Mouse (Mus musculus): ENCODE data around the gene Rap1gap2. TPM values are rescaled to one million over a fixed set of nuclear protein-coding genes. Genes with fewer than 3 reads are reported as not detected.

Rap1gap2 gene
- polyA plus RNA-seq, 1 experiment from 2014 or later: 0.75 TPM

DNA sequence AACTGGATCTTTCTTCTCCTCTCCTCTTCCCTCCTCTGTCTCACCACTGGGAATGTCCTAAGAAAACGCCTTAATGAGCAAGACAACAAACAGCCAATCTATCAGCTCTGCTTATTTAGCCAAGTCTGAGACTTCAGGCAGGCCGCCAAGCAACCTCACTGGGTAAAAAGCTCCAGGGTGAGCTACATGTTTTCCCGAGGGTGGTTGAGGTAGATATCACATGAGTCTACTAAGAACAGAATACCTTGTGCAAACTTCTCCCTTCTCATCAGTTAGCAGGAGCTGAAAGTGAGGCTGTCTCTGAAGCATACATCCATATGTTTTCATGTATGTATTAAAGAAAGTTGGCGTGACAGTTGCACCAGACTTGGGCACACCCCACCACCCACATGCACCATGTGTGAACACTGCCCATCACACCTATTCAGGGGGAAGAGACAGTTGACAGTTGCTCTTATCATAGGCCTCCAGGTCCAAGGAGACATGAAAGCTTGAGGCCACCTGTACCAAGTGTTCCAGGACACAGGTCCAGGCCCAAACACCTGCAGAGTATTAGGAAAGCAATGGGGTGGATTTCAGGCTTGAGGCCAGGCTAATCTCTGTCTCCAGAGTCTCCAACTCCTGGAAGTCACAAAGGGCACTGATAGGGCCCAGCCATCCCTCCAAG is 35.8 kb downstream of the Rap1gap2 start:
- Histone ChIP-seq H3K27ac (ENCODE audit: low read depth) (peak overlapping the region; percentile 95), H3K9me3 (ENCODE audit: low read length) (no peaks in the 10 kb centered on the region), H3K4me3 (ENCODE audit: low read depth, low read length) (no peak overlapping the region), H3K9ac (replicated peaks) (no peak overlapping the region), H3K36me3 (replicated peaks; ENCODE audit: insufficient read depth, low read length) (no peaks in the 10 kb centered on the region), H3K4me2 (ENCODE audit: low read depth, low read length) (peak overlapping the region; percentile 66; the same call in 1 of the 2 replicates), H3K27me3 (ENCODE audit: insufficient read depth, low read length) (no peaks in the 10 kb centered on the region), H3K4me1 (ENCODE audit: insufficient read depth) (peaks cover 62% of the 10 kb centered on the region)
- ATAC-seq (peak; percentile 43), DNase-seq (no peak)
- WGBS (ENCODE audit: insufficient replicate concordance): 48% methylated on average over 4 of the region's 4 CpGs
- TF ChIP-seq EP300 (IDR thresholded peaks at IDR 0.05; ENCODE audit: low read depth): peak; percentile 95
- TF ChIP-seq CTCF (IDR thresholded peaks at IDR 0.05; ENCODE audit: low read depth): no peak

DNA sequence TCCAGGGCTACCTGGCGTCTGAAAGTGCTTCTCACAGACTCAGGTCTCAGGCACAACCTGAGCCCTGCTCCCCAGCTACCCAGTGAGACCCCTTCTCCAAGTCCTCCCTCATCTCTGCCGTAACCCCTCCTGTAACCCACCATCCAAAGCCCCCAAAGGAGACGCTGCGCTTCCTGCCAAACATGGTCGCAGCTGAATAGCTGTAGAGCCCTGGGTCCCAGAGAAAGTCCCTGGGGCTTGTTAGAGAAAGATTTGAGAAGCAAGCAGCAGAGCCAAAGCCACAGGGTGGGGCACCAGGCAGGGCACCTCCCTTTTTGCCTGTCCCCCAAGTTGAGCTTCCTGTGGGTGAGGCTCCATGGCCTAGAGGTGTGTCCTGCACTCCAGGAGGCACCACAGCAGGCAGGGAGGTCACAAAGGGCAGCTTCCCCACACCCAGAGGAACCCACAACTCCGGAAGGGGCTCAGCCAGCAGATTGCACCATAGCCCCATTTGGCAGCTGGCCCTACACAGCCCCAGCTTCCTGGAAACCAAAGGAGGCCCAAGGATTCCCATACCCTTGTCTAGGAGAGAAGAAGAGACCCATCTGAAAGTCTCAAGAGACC is 38.2 kb downstream of the Rap1gap2 start:
- DNase-seq: peak; percentile 82
- H3K9me3 ChIP-seq (ENCODE audit: low read length): no peaks in the 10 kb centered on the region
- H3K4me2 ChIP-seq (ENCODE audit: low read depth, low read length): peak overlapping the region; percentile 72
- peak overlapping the region; percentile 71 for H3K9ac ChIP-seq (replicated peaks)
- peaks cover 61% of the 10 kb centered on the region for H3K4me1 ChIP-seq (ENCODE audit: insufficient read depth)
- WGBS (ENCODE audit: insufficient replicate concordance): 34% methylated on average over 6 of the region's 6 CpGs
- H3K36me3 ChIP-seq (replicated peaks; ENCODE audit: insufficient read depth, low read length): no peaks in the 10 kb centered on the region
- no peaks in the 10 kb centered on the region for H3K27me3 ChIP-seq (ENCODE audit: insufficient read depth, low read length)
- TF ChIP-seq CTCF (IDR thresholded peaks at IDR 0.05; ENCODE audit: low read depth) (peak; percentile 21; the same call in 1 of the 2 replicates), EP300 (IDR thresholded peaks at IDR 0.05; ENCODE audit: low read depth) (peak; percentile 54)
- peak overlapping the region; percentile 48 for H3K4me3 ChIP-seq (ENCODE audit: low read depth, low read length)
- ATAC-seq: peak; percentile 77
- H3K27ac ChIP-seq (ENCODE audit: low read depth): peak overlapping the region; percentile 86

DNA sequence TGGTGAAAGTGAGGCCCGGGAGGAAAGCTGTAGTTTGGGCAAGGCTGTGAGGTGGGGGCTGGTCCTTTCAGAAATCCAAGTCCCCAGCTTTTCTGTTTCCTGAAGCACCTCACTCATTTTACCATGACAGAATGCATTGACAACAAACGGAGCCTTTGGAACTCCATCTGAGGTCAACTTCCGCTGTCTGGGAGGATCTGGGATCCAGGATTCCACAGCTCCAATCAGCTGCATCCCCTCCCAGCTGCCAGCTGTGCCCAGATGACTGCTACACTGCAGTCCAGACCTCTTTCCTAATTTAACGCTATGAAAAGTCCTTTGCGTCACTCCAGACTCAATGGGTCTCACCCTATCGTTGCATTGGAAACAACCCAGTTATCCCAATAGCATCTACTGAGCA is 41.0 kb downstream of the Rap1gap2 start:
- Histone ChIP-seq H3K4me2 (ENCODE audit: low read depth, low read length) (no peak overlapping the region; the same call in 1 of the 2 replicates), H3K4me3 (ENCODE audit: low read depth, low read length) (no peak overlapping the region), H3K9ac (replicated peaks) (no peak overlapping the region), H3K27ac (ENCODE audit: low read depth) (no peak overlapping the region), H3K36me3 (replicated peaks; ENCODE audit: insufficient read depth, low read length) (no peaks in the 10 kb centered on the region), H3K27me3 (ENCODE audit: insufficient read depth, low read length) (no peaks in the 10 kb centered on the region), H3K9me3 (ENCODE audit: low read length) (no peaks in the 10 kb centered on the region), H3K4me1 (ENCODE audit: insufficient read depth) (peaks cover 35% of the 10 kb centered on the region)
- TF ChIP-seq EP300 (IDR thresholded peaks at IDR 0.05; ENCODE audit: low read depth): no peak
- TF ChIP-seq CTCF (IDR thresholded peaks at IDR 0.05; ENCODE audit: low read depth): no peak
- no peak for DNase-seq
- ATAC-seq: no peak
- 80% methylated on average over 6 of the region's 6 CpGs for WGBS (ENCODE audit: insufficient replicate concordance)

DNA sequence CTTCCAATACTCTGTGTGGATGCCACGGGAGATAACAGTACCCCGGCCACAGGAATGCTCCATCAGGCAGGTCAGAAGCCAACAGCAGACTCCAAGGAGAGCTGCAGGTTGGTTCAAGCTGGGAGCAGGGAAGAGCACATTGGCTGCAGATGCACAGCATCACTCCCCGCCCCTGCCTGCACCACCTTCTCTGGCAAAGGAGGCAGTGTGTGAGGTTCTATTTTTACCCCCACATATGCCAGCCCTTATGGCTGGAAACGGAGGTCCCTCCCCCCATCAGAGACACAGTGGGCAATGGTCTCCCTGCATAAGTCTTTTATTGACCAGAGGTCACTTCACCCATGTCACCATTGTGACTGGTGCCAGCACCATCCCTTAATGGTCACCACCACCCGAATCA is 42.3 kb downstream of the Rap1gap2 start:
- TF ChIP-seq EP300 (IDR thresholded peaks at IDR 0.05; ENCODE audit: low read depth) (no peak), CTCF (IDR thresholded peaks at IDR 0.05; ENCODE audit: low read depth) (no peak)
- ATAC-seq (no peak), DNase-seq (no peak)
- H3K27ac ChIP-seq (ENCODE audit: low read depth): no peak overlapping the region
- WGBS (ENCODE audit: insufficient replicate concordance): 80% methylated on average over 5 of the region's 5 CpGs
- H3K9me3 ChIP-seq (ENCODE audit: low read length): no peaks in the 10 kb centered on the region
- H3K4me2 ChIP-seq (ENCODE audit: low read depth, low read length): no peak overlapping the region
- H3K36me3 ChIP-seq (replicated peaks; ENCODE audit: insufficient read depth, low read length): no peaks in the 10 kb centered on the region
- no peak overlapping the region for H3K4me3 ChIP-seq (ENCODE audit: low read depth, low read length)
- peaks cover 25% of the 10 kb centered on the region for H3K4me1 ChIP-seq (ENCODE audit: insufficient read depth)
- no peaks in the 10 kb centered on the region for H3K27me3 ChIP-seq (ENCODE audit: insufficient read depth, low read length)
- no peak overlapping the region for H3K9ac ChIP-seq (replicated peaks)

DNA sequence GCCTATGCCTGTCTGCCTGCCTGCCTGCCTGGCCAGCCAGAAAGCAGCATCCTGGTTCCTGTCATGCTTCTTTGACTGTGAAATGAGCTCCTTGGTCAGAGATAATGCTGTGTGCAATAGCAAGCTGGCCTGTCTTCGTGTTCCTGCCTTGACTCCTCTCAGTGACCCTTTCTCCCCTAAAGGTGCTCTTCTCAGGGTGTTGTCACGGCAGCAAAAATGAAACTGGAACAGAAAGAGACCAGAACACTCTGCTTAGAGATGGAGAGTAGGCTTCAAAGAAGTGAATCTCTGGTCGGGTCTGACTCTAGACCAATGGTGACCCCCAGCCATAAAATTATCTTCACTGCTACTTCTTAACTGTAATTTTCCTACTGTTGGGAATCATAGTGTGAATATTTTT is 42.7 kb downstream of the Rap1gap2 start:
- peaks cover 20% of the 10 kb centered on the region for H3K4me1 ChIP-seq (ENCODE audit: insufficient read depth)
- no peaks in the 10 kb centered on the region for H3K36me3 ChIP-seq (replicated peaks; ENCODE audit: insufficient read depth, low read length)
- WGBS (ENCODE audit: insufficient replicate concordance): 60% methylated on average over 3 of the region's 3 CpGs
- no peaks in the 10 kb centered on the region for H3K27me3 ChIP-seq (ENCODE audit: insufficient read depth, low read length)
- no peaks in the 10 kb centered on the region for H3K9me3 ChIP-seq (ENCODE audit: low read length)
- no peak for ATAC-seq
- no peak overlapping the region for H3K9ac ChIP-seq (replicated peaks)
- DNase-seq: no peak
- no peak overlapping the region for H3K4me2 ChIP-seq (ENCODE audit: low read depth, low read length)
- TF ChIP-seq EP300 (IDR thresholded peaks at IDR 0.05; ENCODE audit: low read depth) (no peak), CTCF (IDR thresholded peaks at IDR 0.05; ENCODE audit: low read depth) (no peak)
- no peak overlapping the region for H3K4me3 ChIP-seq (ENCODE audit: low read depth, low read length)
- H3K27ac ChIP-seq (ENCODE audit: low read depth): no peak overlapping the region

DNA sequence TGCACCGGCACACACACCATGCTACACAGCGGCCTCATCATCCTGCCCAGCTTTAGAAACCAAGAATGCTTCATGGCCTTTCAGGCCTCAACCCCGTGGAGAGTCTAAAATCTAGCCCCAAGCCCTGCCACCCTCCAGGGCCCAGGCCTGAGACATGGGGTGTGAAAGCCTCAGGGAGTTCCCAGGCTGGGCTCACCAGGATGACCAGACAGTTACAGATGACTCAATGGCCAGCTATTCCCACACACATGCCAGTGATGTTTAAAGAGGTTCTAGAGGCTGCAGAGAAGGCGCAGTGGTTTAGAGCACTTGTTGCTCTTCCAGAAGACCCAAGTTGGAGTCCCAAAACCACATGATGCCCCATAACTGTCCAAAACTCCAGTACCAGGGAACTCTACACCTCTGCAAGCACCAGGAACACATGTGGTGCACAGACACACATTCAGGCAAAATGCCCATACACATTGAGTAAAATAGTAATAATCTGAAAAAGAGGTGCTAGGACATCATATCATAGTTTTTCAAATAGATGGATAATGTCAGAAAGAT is 44.3 kb downstream of the Rap1gap2 start:
- Histone ChIP-seq H3K9ac (replicated peaks) (no peak overlapping the region), H3K36me3 (replicated peaks; ENCODE audit: insufficient read depth, low read length) (no peaks in the 10 kb centered on the region), H3K4me3 (ENCODE audit: low read depth, low read length) (no peak overlapping the region), H3K27ac (ENCODE audit: low read depth) (no peak overlapping the region), H3K27me3 (ENCODE audit: insufficient read depth, low read length) (no peaks in the 10 kb centered on the region), H3K4me2 (ENCODE audit: low read depth, low read length) (no peak overlapping the region), H3K9me3 (ENCODE audit: low read length) (no peaks in the 10 kb centered on the region), H3K4me1 (ENCODE audit: insufficient read depth) (peaks cover 5% of the 10 kb centered on the region; the same call in 1 of the 2 replicates)
- 86% methylated on average over 4 of the region's 4 CpGs for WGBS (ENCODE audit: insufficient replicate concordance)
- no peak for TF ChIP-seq EP300 (IDR thresholded peaks at IDR 0.05; ENCODE audit: low read depth)
- TF ChIP-seq CTCF (IDR thresholded peaks at IDR 0.05; ENCODE audit: low read depth): no peak
- ATAC-seq: no peak
- DNase-seq: no peak

Measured in liver, postnatal 0 days (tissue).